9 mouse cellular contexts compared by ENCODE assay signal in genomic region chr2:71546640-71547071, GRCm38 (mm10). TPM values are rescaled to one million over a fixed set of nuclear protein-coding genes. Genes with fewer than 3 reads are reported as not detected.
DNase-seq lines count a peak whose midpoint lies in the region; ATAC-seq and TF ChIP-seq lines count a peak whose summit lies in the region.
"Had no signal": no experiment of that assay in that cellular context is flagged by ENCODE, and none has a peak within 500 bp of the region (broad histone marks: within the 10 kb centered on the region; RNA-seq: fewer than 3 reads in every experiment).

Dlx2 (minus strand) TSS chr2:71546754.

- DNase-seq in gastrocnemius, adult 2 months: no peak
- no peak for DNase-seq in gastrocnemius, postnatal 36 days
- DNase-seq in kidney, postnatal 4 days: peak; percentile 52 to 61
- DNase-seq in layer of hippocampus, adult 11-12 months (ENCODE audit: low spot score): no peak

- H3K27ac ChIP-seq in gastrocnemius, adult 2 months: no peak within 1 kb of the TSS
- H3K27ac ChIP-seq in embryonic fibroblast, embryonic 13.5 days (ENCODE audit: insufficient read depth, low read length): no peak within 1 kb of the TSS; the same call in 1 of the 2 replicates
- H3K27ac ChIP-seq in neural tube, embryonic 13.5 days (replicated peaks): no peak within 1 kb of the TSS

- H3K4me2 ChIP-seq in neural tube, embryonic 13.5 days: peak within 1 kb of the TSS; percentile 92

- TF ChIP-seq CTCF in gastrocnemius, adult 2 months (IDR thresholded peaks at IDR 0.05): no peak
- TF ChIP-seq CTCF in E14TG2a.4 (conservative IDR thresholded peaks at IDR 0.05; ENCODE audit: low read length): no peak
- no peak for TF ChIP-seq CTCF in embryonic fibroblast, embryonic 13.5 days (IDR thresholded peaks at IDR 0.05; ENCODE audit: borderline replicate concordance, insufficient read depth, low read length)

- ATAC-seq in neural tube, embryonic 13.5 days (ENCODE audit: low read depth): peak; percentile 66
- no peak for ATAC-seq in monocyte, adult 5-6 weeks (replicated peaks; ENCODE audit: insufficient number of reproducible peaks, low FRiP score, low TSS enrichment, poor library complexity, severe bottlenecking)
- ATAC-seq: Patski had no signal

- intact Hi-C loops in gastrocnemius, adult 2 months (cut with DNase I): loop anchor here (2.0 to 10.0 kb wide), 3 partner anchors 296 to 842 kb away; no protein-coding TSS in a partner anchor
- intact Hi-C loops in gastrocnemius, postnatal 36 days (cut with DNase I): loop anchor here (5.0 to 10.0 kb wide), 3 partner anchors 294 to 1728 kb away; partner anchors contain the start of gene Sp9

- 0 out of 2 replicates have a peak, but pooled peaks have one; percentile 14 for TF ChIP-seq POLR2A in embryonic fibroblast, embryonic 13.5 days (IDR thresholded peaks at IDR 0.05; ENCODE audit: low read depth, low read length)

- under 1% methylated on average over 36 of the region's 37 CpGs for WGBS in neural tube, embryonic 13.5 days

- H3K9me3 ChIP-seq in E14TG2a.4 (ENCODE audit: low read length): no peaks in the 10 kb centered on the region
- H3K9me3 ChIP-seq in neural tube, embryonic 13.5 days: no peaks in the 10 kb centered on the region

- H3K9ac ChIP-seq in neural tube, embryonic 13.5 days: peak within 1 kb of the TSS; percentile 60; the same call in 1 of the 2 replicates

- H3K27me3 ChIP-seq in E14TG2a.4 (ENCODE audit: insufficient read depth, low read length): peaks cover 92% of the 10 kb centered on the region
- peaks cover 91% of the 10 kb centered on the region for H3K27me3 ChIP-seq in neural tube, embryonic 13.5 days
- H3K27me3 ChIP-seq: Patski had no signal

- peak within 1 kb of the TSS; percentile 69 for H3K4me3 ChIP-seq in gastrocnemius, adult 2 months
- peak within 1 kb of the TSS; percentile 90 for H3K4me3 ChIP-seq in E14TG2a.4 (replicated peaks; ENCODE audit: low read length)
- H3K4me3 ChIP-seq in embryonic fibroblast, embryonic 13.5 days (ENCODE audit: insufficient read depth, low read length): peak within 1 kb of the TSS; percentile 58
- H3K4me3 ChIP-seq in neural tube, embryonic 13.5 days: peak within 1 kb of the TSS; percentile 46

- H3K4me1 ChIP-seq in E14TG2a.4 (replicated peaks; ENCODE audit: low read depth, low read length): peaks cover 58% of the 10 kb centered on the region
- no peaks in the 10 kb centered on the region for H3K4me1 ChIP-seq in embryonic fibroblast, embryonic 13.5 days (ENCODE audit: control insufficient read depth, insufficient read depth, low read length)
- H3K4me1 ChIP-seq in neural tube, embryonic 13.5 days (replicated peaks): peaks cover 31% of the 10 kb centered on the region

- no peaks in the 10 kb centered on the region for H3K36me3 ChIP-seq in E14TG2a.4 (ENCODE audit: insufficient read depth, low read length)
- no peaks in the 10 kb centered on the region for H3K36me3 ChIP-seq in neural tube, embryonic 13.5 days

RNA-seq across cellular contexts. Expression of gene Dlx2, which starts in this region (rescaled TPM):
- not detected for total RNA-seq in gastrocnemius, adult 2 months (2021)
- total RNA-seq in gastrocnemius, postnatal 36 days (2021): not detected
- polyA plus RNA-seq in embryonic fibroblast, embryonic 13.5 days (2011; ENCODE audit: insufficient read length, low read depth, missing spikeins): 2.4 and 3.2 TPM in 2 replicates
- polyA plus RNA-seq in neural tube, embryonic 13.5 days (2015; fragmentation: Nextera tagmentation; extraction: Ambion mirVana): 0.22 and 0.73 TPM in 2 replicates
- total RNA-seq in monocyte, adult 5-6 weeks (2017): 0.53 TPM in 1 of 3 replicates, not detected in the others

Comparison
In these comparisons a context has a peak if more than half of its experiments do, and no peak if none do; other contexts are left out.
1. Peak in ATAC-seq, H3K4me3 ChIP-seq, H3K9ac ChIP-seq and H3K4me2 ChIP-seq in neural tube, embryonic 13.5 days; RNA of the gene not detected or under 1 TPM.
2. DNase-seq: peak in kidney, postnatal 4 days (2 of 2); none in gastrocnemius, adult 2 months (single experiment), gastrocnemius, postnatal 36 days (0 of 2) and layer of hippocampus, adult 11-12 months (single experiment).
3. Peak in every context shown above with its lines, with median percentiles within 50 percentile points of each other: H3K4me3 ChIP-seq.